Mouse (Mus musculus): ENCODE results near the gene Klra17. TPM values are rescaled to one million over a fixed set of nuclear protein-coding genes. Genes with fewer than 3 reads are reported as not detected.
"Not testable (repeated sequence)": the region's sequence is repeated elsewhere in the genome, so short reads cannot be mapped to it uniquely, and the experiment has no call there.

Gene Klra17
- polyA plus RNA-seq (2017; shearing (Covaris generic)) = not detected

DNA sequence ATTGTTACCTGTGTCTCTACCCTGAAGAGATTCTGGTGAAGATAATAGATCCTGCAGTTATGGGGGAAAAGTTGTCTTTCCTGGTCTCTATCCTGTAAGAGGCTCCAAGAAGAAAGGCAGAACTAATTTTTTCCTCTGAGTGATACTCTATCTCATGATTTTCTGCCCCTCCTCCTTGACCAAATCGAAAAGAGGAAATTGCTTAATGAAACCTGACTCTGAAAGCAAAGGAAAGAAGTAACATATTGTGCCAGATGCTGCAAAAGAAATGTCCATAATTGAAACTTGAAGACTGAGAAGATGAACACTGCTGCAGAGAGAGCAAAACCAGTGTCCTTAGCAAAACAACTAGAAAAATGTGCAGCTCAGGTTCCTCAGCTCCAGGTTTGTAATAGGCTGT, at the start of gene Klra17:
Gene Klra17 (minus strand): TSS at position 124 of the 400 bp plus-strand sequence.
- no peak for ATAC-seq

DNA sequence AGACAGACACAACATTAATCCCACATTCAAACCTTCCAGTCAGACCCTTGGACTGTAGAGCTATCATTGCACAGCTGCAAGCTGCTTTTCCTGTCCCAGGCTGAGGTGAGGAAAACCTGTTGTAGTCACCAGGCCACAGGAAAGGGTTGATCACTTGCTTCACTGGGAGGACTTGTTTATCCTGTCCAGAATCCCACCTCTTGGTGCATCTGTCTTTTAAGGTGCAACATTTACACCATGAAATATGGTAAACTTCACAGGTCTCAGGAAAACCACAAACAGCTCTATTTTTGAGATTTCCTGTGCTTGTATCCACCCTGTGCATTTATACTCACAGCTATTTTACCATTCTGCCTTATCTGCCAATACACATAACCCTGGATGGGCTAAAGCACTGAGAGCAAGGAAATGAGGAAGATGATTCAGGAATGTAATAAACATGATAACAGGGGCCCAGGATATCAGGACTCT, 41.0 kb upstream of the Klra17 start, which contains the start of gene Klra5:
Gene Klra5 (minus strand): TSS at position 175 of the 471 bp plus-strand sequence.
- not testable (repeated sequence) for ATAC-seq

GRCm38 (mm10) chr6:129916996-129917395, 40.5 kb upstream of the Klra17 start:
- no peak for ATAC-seq

- no peak for ATAC-seq
Observed at GRCm38 (mm10) chr6:129882525-129882924, 6.1 kb upstream of the Klra17 start.

- ATAC-seq = not testable (repeated sequence)
Observed at GRCm38 (mm10) chr6:129862349-129862748, 14.1 kb downstream of the Klra17 start, which contains the start of gene Gm17631. Gm17631 (plus strand) TSS chr6:129862649.

GRCm38 (mm10) chr6:129825559-129825958, 50.9 kb downstream of the Klra17 start:
- no peak for ATAC-seq

DNA sequence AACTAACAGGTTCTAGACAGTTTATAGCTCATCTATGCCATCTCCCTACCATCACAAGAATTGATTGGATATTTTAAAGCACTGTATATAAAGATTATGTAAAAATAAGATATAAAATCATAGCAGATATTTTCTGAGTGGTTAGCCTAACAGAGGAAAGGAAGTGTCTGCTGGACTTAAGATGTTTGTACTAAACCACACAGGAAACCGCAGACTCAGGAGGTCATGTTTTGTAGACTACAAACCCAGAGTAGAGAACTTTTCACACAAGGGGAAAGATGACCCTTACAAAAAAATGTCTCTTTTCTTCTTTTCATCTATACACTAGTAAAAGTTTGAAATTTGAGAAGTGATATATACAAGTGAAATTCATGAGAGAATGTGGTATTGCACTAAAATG, 52.5 kb downstream of the Klra17 start:
- no peak for ATAC-seq

DNA sequence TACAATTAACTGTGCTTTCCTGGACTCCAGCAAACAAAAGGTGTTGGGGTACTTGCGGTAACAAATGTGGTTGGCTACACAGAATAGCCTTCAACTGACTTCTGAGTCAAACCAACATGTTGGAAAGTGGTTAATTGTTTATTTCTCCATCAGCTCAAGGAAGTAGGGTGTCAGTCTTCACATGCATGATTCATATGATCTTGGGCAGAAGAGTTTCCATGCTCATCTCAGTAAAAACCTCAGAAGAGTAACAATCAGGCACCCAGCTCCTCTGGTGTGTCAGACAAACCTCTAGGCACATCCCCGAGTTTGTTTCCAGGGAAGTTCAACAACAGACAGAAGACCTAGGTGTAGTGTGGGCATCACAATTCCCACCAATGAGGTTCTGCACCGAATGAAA, 58.7 kb downstream of the Klra17 start:
- ATAC-seq = no peak

DNA sequence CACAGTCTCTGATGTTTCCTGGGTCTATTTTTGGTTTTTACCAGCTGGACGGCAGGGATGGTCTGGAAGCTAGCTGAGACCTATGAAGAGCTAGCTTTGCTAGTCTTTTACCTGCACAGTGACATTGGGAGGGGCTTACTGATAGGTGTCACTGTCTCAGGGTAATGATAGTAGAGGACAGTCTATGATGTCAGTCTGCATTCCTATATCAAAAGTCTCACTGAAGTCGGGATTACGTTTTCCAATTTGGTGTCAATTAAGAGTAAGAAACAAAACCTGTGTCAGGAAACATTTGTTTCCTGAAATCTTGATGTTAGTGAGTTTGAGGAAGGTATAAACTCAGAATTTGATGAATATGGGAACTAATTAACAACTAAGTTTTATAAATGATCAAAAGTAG, 92.3 kb downstream of the Klra17 start, which contains the start of gene Gm156:
Gene Gm156 (minus strand): TSS at position 101 of the 400 bp plus-strand sequence.
- ATAC-seq = not testable (repeated sequence)

Other genes with a start within 250 kb of the Klra17 start
- gene Klrc3, start 233.3 kb downstream of the Klra17 start, polyA plus RNA-seq (2017; shearing (Covaris generic)) = not detected
- gene Klrc2, start 216.0 kb downstream of the Klra17 start, polyA plus RNA-seq (2017; shearing (Covaris generic)) = under 1 TPM in 1 of 2 experiments, not detected in 1; 0.20 TPM
- under 1 TPM in 1 of 2 experiments, not detected in 1; 0.82 TPM for gene Klrc1, start 197.7 kb downstream of the Klra17 start, polyA plus RNA-seq (2017; shearing (Covaris generic))
- not detected for gene Klri1, start 159.5 kb downstream of the Klra17 start, polyA plus RNA-seq (2017; shearing (Covaris generic))
- gene Klri2, start 136.2 kb downstream of the Klra17 start, polyA plus RNA-seq (2017; shearing (Covaris generic)) = not detected
- gene Gm156, start 92.4 kb downstream of the Klra17 start, polyA plus RNA-seq (2017; shearing (Covaris generic)) = not detected
- gene Gm17631, start 14.0 kb downstream of the Klra17 start, polyA plus RNA-seq (2017; shearing (Covaris generic)) = not detected
- not detected for gene Klra5, start 41.0 kb upstream of the Klra17 start, polyA plus RNA-seq (2017; shearing (Covaris generic))
- not detected for gene Klra6, start 150.3 kb upstream of the Klra17 start, polyA plus RNA-seq (2017; shearing (Covaris generic))
- gene Klra4, start 190.6 kb upstream of the Klra17 start, polyA plus RNA-seq (2017; shearing (Covaris generic)) = not detected

Data from activated CD4-positive, CD25-positive, alpha-beta regulatory T cell, adult 4 months (primary cell).